Mouse (Mus musculus) midbrain, embryonic 13.5 days (tissue): Measurements from ENCODE around the gene Olfr318. TPM values are rescaled to one million over a fixed set of nuclear protein-coding genes. Genes with fewer than 3 reads are reported as not detected.

ENCODE experiments used
- ATAC-seq: fragments of 200-750 bp; cut with Nextera tagmentation; 2 replicates; pipeline ENCODE4 v1.8.0; 2017; ENCODE audit warnings: mild to moderate bottlenecking, moderate TSS enrichment, moderate library complexity
- H3K27ac ChIP-seq: fragments of 300-500 bp; sonication (generic); 2 replicates; pipeline ENCODE4 v1.5.1; 2015; ENCODE audit warnings: inconsistent platforms, mild to moderate bottlenecking, moderate library complexity
- H3K27me3 ChIP-seq: fragments of 300-500 bp; sonication (generic); 2 replicates; pipeline ENCODE4 v1.6.1; 2015; ENCODE audit warnings: mild to moderate bottlenecking, inconsistent platforms
- H3K36me3 ChIP-seq: fragments of 300-500 bp; sonication (generic); 2 replicates; pipeline ENCODE4 v1.6.1; 2015; ENCODE audit warnings: mild to moderate bottlenecking, inconsistent platforms
- H3K4me1 ChIP-seq: fragments of 300-500 bp; sonication (generic); replicated peaks from 2 replicates; pipeline ENCODE4 v1.6.1; 2015; ENCODE audit warnings: inconsistent platforms
- H3K4me2 ChIP-seq: fragments of 300-500 bp; sonication (generic); replicated peaks from 2 replicates; pipeline ENCODE4 v1.6.1; 2015; ENCODE audit warnings: moderate library complexity, mild to moderate bottlenecking, inconsistent platforms
- H3K4me3 ChIP-seq: fragments of 300-500 bp; sonication (generic); replicated peaks from 2 replicates; pipeline ENCODE4 v1.5.1; 2015; ENCODE audit warnings: mild to moderate bottlenecking, inconsistent platforms
- H3K9ac ChIP-seq: fragments of 300-500 bp; sonication (generic); replicated peaks from 2 replicates; pipeline ENCODE4 v1.6.1; 2015; ENCODE audit warnings: mild to moderate bottlenecking, inconsistent platforms
- H3K9me3 ChIP-seq: fragments of 300-500 bp; sonication (generic); 2 replicates; pipeline ENCODE4 v1.6.1; 2016; ENCODE audit warnings: mild to moderate bottlenecking, inconsistent platforms
- WGBS: fragments of 180-500 bp; shearing (Covaris S2); methylation state at CpG from one replicate; pipeline ENCODE4 v1.1.7; 2015; 5-methylcytosine and 5-hydroxymethylcytosine counted together
- polyA plus RNA-seq: library from polyadenylated mRNA; unstranded; fragments of >200 nt; fragmentation: Nextera tagmentation; extraction: Ambion mirVana; gene quantifications from 2 replicates; pipeline ENCODE4 v1.2.1, GENCODE M21; 2015

Gene Olfr318
- polyA plus RNA-seq, 1 experiment from 2014 or later, result not detected

DNA sequence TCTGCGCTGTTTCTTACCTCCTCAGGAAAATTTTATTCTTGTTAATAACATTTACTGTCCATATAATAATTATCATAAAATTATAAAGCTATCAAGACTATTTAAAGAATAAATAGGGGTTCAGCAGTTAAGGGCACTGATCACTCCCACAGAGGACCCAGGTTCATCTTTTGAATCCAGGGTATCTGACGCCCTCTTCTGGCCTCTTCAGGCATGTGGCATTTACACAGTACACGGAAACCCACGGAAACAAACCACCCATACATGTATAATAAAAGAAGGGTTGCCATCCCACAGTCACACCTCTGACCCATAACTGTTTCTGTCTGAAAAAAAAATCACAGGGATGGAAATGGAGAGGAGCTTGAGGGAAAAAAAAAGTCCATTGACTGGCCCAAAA is 52.0 kb downstream of the Olfr318 start:
- no peak overlapping the region for H3K9ac ChIP-seq
- no peak overlapping the region for H3K4me3 ChIP-seq
- no peak overlapping the region for H3K4me2 ChIP-seq
- ATAC-seq, result no peak
- 57% methylated on average over 4 of the region's 4 CpGs for WGBS
- H3K27me3 ChIP-seq, result no peaks in the 10 kb centered on the region
- H3K27ac ChIP-seq, result no peak overlapping the region
- H3K9me3 ChIP-seq, result no peaks in the 10 kb centered on the region; the same call in 1 of the 2 replicates
- no peaks in the 10 kb centered on the region for H3K4me1 ChIP-seq
- no peaks in the 10 kb centered on the region for H3K36me3 ChIP-seq

DNA sequence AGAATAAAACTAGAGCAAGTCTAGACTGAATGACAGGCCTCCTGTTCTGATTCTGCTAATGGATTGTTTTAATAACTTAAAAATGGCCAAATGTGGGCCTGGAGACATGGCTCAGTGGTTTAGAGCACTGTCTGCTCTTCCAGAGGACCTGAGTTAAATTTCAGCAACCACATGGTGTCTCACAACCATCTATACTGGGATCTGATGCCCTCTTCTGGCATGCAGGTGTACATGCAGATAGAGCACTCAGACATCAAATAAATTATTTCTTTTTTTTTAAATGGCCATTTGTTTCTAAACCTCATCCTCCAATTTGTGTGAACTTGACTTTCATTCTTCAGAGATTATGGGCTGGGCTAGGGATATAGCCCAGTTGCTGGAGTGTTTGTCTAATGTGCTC is 54.6 kb downstream of the Olfr318 start:
- Histone ChIP-seq H3K4me3 (no peak overlapping the region), H3K4me2 (no peak overlapping the region), H3K27ac (no peak overlapping the region), H3K9me3 (no peaks in the 10 kb centered on the region; the same call in 1 of the 2 replicates), H3K27me3 (no peaks in the 10 kb centered on the region), H3K36me3 (no peaks in the 10 kb centered on the region), H3K4me1 (no peaks in the 10 kb centered on the region), H3K9ac (no peak overlapping the region)
- no peak for ATAC-seq

Other genes with a start within 250 kb of the Olfr318 start
- not detected in 2 replicates for gene Olfr332, start 231.5 kb downstream of the Olfr318 start, polyA plus RNA-seq
- gene Olfr331, start 221.4 kb downstream of the Olfr318 start, polyA plus RNA-seq, result not detected in 2 replicates
- not detected in 2 replicates for gene Olfr330, start 189.2 kb downstream of the Olfr318 start, polyA plus RNA-seq
- not detected in 2 replicates for gene Olfr329-ps, start 177.6 kb downstream of the Olfr318 start, polyA plus RNA-seq
- gene Olfr328, start 168.4 kb downstream of the Olfr318 start, polyA plus RNA-seq, result 0.07 TPM in 1 of 2 replicates, not detected in the other
- gene Olfr224, start 153.5 kb downstream of the Olfr318 start, polyA plus RNA-seq, result not detected in 2 replicates
- not detected in 2 replicates for gene Olfr325, start 146.3 kb downstream of the Olfr318 start, polyA plus RNA-seq
- not detected in 2 replicates for gene Olfr324, start 128.9 kb downstream of the Olfr318 start, polyA plus RNA-seq
- gene 2210407C18Rik, start 107.9 kb downstream of the Olfr318 start, polyA plus RNA-seq, result not detected in 2 replicates
- not detected in 2 replicates for gene Olfr323, start 93.5 kb downstream of the Olfr318 start, polyA plus RNA-seq
- gene Trim58, start 83.5 kb downstream of the Olfr318 start, polyA plus RNA-seq, result 0.07 and 0.12 TPM in 2 replicates
- gene Olfr322, start 65.2 kb downstream of the Olfr318 start, polyA plus RNA-seq, result not detected in 2 replicates
- not detected in 2 replicates for gene Olfr320, start 42.9 kb downstream of the Olfr318 start, polyA plus RNA-seq
- gene Olfr319, start 24.9 kb downstream of the Olfr318 start, polyA plus RNA-seq, result not detected in 2 replicates
- 0.12 and 0.23 TPM in 2 replicates for gene Olfr317, start 15.2 kb upstream of the Olfr318 start, polyA plus RNA-seq
- gene Olfr316, start 28.7 kb upstream of the Olfr318 start, polyA plus RNA-seq, result not detected in 2 replicates
- gene Olfr315, start 49.2 kb upstream of the Olfr318 start, polyA plus RNA-seq, result not detected in 2 replicates
- not detected in 2 replicates for gene Olfr314, start 58.9 kb upstream of the Olfr318 start, polyA plus RNA-seq
- 2.4 and 7.3 TPM in 2 replicates for gene Fam183b, start 77.9 kb upstream of the Olfr318 start, polyA plus RNA-seq
- gene Olfr313, start 91.0 kb upstream of the Olfr318 start, polyA plus RNA-seq, result 0.10 TPM in 1 of 2 replicates, not detected in the other
- gene Olfr312, start 105.2 kb upstream of the Olfr318 start, polyA plus RNA-seq, result not detected in 2 replicates
- gene Olfr311, start 115.2 kb upstream of the Olfr318 start, polyA plus RNA-seq, result not detected in 2 replicates
- 18.5 and 21.3 TPM in 2 replicates for gene Gm12258, start 123.1 kb upstream of the Olfr318 start, polyA plus RNA-seq
- 12.7 and 14.0 TPM in 2 replicates for gene 2810021J22Rik, start 143.2 kb upstream of the Olfr318 start, polyA plus RNA-seq
- gene Zfp39, start 180.2 kb upstream of the Olfr318 start, polyA plus RNA-seq, result 4.4 and 5.2 TPM in 2 replicates
- gene Btnl10, start 193.9 kb upstream of the Olfr318 start, polyA plus RNA-seq, result not detected in 2 replicates
- 453 and 491 TPM in 2 replicates for gene Rnf187, start 214.9 kb upstream of the Olfr318 start, polyA plus RNA-seq
- 383 and 402 TPM in 2 replicates for gene Hist3h2ba, start 224.9 kb upstream of the Olfr318 start, polyA plus RNA-seq
- 149 and 155 TPM in 2 replicates for gene Hist3h2a, start 230.7 kb upstream of the Olfr318 start, polyA plus RNA-seq
- 1.1 and 1.3 TPM in 2 replicates for gene Trim17, start 230.7 kb upstream of the Olfr318 start, polyA plus RNA-seq